Mouse (Mus musculus): ENCODE results near the gene Amigo2. TPM values are rescaled to one million over a fixed set of nuclear protein-coding genes. Genes with fewer than 3 reads are reported as not detected.

Gene Amigo2
- total and polyA plus RNA-seq, 3 experiments: not detected

DNA sequence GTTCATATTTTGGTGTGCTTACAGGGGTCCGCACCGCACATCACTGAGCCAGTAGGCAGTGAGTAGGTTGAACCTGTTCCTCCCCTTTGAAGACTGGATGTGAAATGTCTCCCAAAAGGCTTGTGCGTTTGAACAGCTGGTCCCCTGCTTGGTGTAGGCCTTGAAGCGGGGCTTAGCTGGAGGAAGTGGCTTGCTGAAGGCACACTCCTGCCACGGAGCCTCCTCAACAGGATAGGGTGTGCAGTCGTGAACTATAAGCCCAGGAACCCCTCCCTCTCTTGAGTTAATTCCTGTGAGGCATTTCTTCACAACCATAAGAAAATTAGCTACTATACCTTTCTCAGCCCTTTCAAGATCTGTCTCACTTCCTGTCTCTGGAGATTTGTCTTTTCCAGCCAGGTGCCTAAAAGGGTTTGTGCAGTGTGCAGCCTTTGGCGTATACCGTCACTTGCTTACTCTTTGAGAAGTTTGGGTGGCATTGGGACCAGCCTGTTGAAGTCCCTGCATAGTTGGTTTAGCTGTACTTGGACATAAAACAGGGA, 5.5 kb upstream of the Amigo2 start:
- H3K4me3 ChIP-seq (ENCODE audit: control insufficient read depth in 1 of 2, insufficient read depth in 1 of 2, low read depth in 2 of 2, low read length in 2 of 2): no peak overlapping the region

DNA sequence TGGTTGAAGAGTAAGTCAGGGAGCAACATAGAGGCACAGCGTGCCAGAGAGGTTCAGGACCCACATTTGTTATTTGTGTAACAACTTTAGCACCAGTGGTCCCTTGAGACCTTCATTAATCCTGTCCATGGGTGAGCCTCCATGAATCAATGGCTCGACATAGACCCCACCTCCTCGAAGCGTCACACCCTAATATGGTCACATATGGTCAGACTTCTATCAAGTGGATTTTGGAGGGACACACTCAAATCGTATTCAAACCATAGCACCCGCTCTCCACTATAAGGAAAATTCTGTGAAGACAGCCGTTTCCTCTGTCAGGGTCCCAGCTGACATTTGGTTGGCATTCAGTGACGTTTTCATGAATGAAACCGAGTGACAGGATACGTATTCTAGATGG, 2.2 kb upstream of the Amigo2 start:
- Histone ChIP-seq H3K9me3 (replicated peaks; ENCODE audit: insufficient read depth, low read length) (no peaks in the 10 kb centered on the region), H3K4me1 (ENCODE audit: control insufficient read depth in 1 of 2, insufficient read depth in 2 of 2, low read length in 2 of 2) (no peaks in the 10 kb centered on the region), H3K27me3 (ENCODE audit: control insufficient read depth in 1 of 2, insufficient read depth in 2 of 2, low read length in 2 of 2) (peaks cover 0 to 5% of the 10 kb centered on the region in 2 experiments; a peak in 2 of 4 replicates), H3K36me3 (ENCODE audit: control insufficient read depth in 1 of 2, insufficient read depth in 2 of 2, low read length in 2 of 2) (no peaks in the 10 kb centered on the region), H3K4me3 (ENCODE audit: control insufficient read depth in 1 of 2, insufficient read depth in 1 of 2, low read depth in 2 of 2, low read length in 2 of 2) (no peak overlapping the region), H3K79me2 (ENCODE audit: control insufficient read depth, insufficient read depth, low read length, poor library complexity) (no peaks in the 10 kb centered on the region), H3K9ac (ENCODE audit: control insufficient read depth, low read depth, low read length, poor library complexity, severe bottlenecking) (no peak overlapping the region), H3K27ac (ENCODE audit: control insufficient read depth, low read depth, low read length) (no peak overlapping the region)
- TF ChIP-seq CHD1 (IDR thresholded peaks at IDR 0.05; ENCODE audit: low read depth, low read length): no peak
- TF ChIP-seq KAT2A (conservative IDR thresholded peaks at IDR 0.05; ENCODE audit: low read depth, low read length): no peak
- no peak for TF ChIP-seq TBP (IDR thresholded peaks at IDR 0.05; ENCODE audit: low read depth, low read length)
- TF ChIP-seq MYB (IDR thresholded peaks at IDR 0.05; ENCODE audit: low read depth, low read length): no peak
- TF ChIP-seq BHLHE40 (IDR thresholded peaks at IDR 0.05; ENCODE audit: borderline replicate concordance, low read depth, low read length): no peak
- DNase-seq (ENCODE audit: low read depth, low spot score): no peak

More for the DNA sequence above, 5.5 kb upstream of the Amigo2 start:
- TF ChIP-seq RCOR1 (IDR thresholded peaks at IDR 0.05; ENCODE audit: low read depth, low read length) (no peak), UBTF (IDR thresholded peaks at IDR 0.05; ENCODE audit: borderline replicate concordance, insufficient read depth, low read depth, low read length) (no peak), ZNF384 (IDR thresholded peaks at IDR 0.05; ENCODE audit: low read depth, low read length) (no peak), POLR2AphosphoS5 (IDR thresholded peaks at IDR 0.05; ENCODE audit: borderline replicate concordance, low read depth, low read length) (no peak), MAFK (IDR thresholded peaks at IDR 0.05; ENCODE audit: borderline replicate concordance, low read depth, low read length) (no peak), ELF1 (IDR thresholded peaks at IDR 0.05; ENCODE audit: low read depth, low read length) (no peak), CTCF (IDR thresholded peaks at IDR 0.05 in 2 of 3, conservative IDR thresholded peaks at IDR 0.05 in 1 of 3; ENCODE audit: control insufficient read depth in 1 of 3, insufficient read depth in 1 of 3, low read depth in 2 of 3, low read length in 3 of 3, poor library complexity in 1 of 3, severe bottlenecking in 1 of 3) (no peak), MYC (IDR thresholded peaks at IDR 0.05; ENCODE audit: low read depth, low read length) (no peak)
- Histone ChIP-seq H3K79me2 (ENCODE audit: control insufficient read depth, insufficient read depth, low read length, poor library complexity) (no peaks in the 10 kb centered on the region), H3K27me3 (ENCODE audit: control insufficient read depth in 1 of 2, insufficient read depth in 2 of 2, low read length in 2 of 2) (peaks cover 0 to 5% of the 10 kb centered on the region in 2 experiments; a peak in 2 of 4 replicates), H3K27ac (ENCODE audit: control insufficient read depth, low read depth, low read length) (no peak overlapping the region), H3K36me3 (ENCODE audit: control insufficient read depth in 1 of 2, insufficient read depth in 2 of 2, low read length in 2 of 2) (no peaks in the 10 kb centered on the region), H3K9me3 (replicated peaks; ENCODE audit: insufficient read depth, low read length) (no peaks in the 10 kb centered on the region), H3K9ac (ENCODE audit: control insufficient read depth, low read depth, low read length, poor library complexity, severe bottlenecking) (no peak overlapping the region), H3K4me1 (ENCODE audit: control insufficient read depth in 1 of 2, insufficient read depth in 2 of 2, low read length in 2 of 2) (no peaks in the 10 kb centered on the region)
- DNase-seq (ENCODE audit: low read depth, low spot score): no peak

DNA sequence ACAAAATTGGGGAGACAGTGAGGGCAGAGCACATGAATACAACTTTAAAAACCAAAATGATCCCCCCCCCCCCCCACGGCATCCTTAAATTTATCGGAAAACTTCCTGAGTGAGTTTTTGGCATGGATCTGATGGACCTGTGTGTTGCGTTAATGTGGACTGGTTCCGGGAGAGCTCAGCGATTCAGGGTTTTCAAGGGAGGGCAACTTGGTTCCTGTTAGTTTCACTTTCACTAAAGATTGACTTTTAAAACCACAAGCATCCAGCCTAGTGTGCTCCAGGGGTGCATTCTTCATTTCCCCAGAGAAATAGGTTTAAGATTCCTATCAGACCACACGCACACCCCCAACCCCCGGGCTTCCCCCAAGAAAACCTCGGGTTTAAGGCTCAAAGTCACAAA, 1.2 kb upstream of the Amigo2 start:
- Histone ChIP-seq H3K4me1 (ENCODE audit: control insufficient read depth in 1 of 2, insufficient read depth in 2 of 2, low read length in 2 of 2) (no peaks in the 10 kb centered on the region), H3K27ac (ENCODE audit: control insufficient read depth, low read depth, low read length) (no peak overlapping the region), H3K9ac (ENCODE audit: control insufficient read depth, low read depth, low read length, poor library complexity, severe bottlenecking) (no peak overlapping the region), H3K27me3 (ENCODE audit: control insufficient read depth in 1 of 2, insufficient read depth in 2 of 2, low read length in 2 of 2) (peaks cover 0 to 5% of the 10 kb centered on the region in 2 experiments; a peak in 1 of 4 replicates), H3K9me3 (replicated peaks; ENCODE audit: insufficient read depth, low read length) (no peaks in the 10 kb centered on the region), H3K79me2 (ENCODE audit: control insufficient read depth, insufficient read depth, low read length, poor library complexity) (no peaks in the 10 kb centered on the region), H3K36me3 (ENCODE audit: control insufficient read depth in 1 of 2, insufficient read depth in 2 of 2, low read length in 2 of 2) (no peaks in the 10 kb centered on the region), H3K4me3 (ENCODE audit: control insufficient read depth in 1 of 2, insufficient read depth in 1 of 2, low read depth in 2 of 2, low read length in 2 of 2) (no peak overlapping the region)
- no peak for TF ChIP-seq ZMIZ1 (IDR thresholded peaks at IDR 0.05; ENCODE audit: low read depth, low read length)
- TF ChIP-seq RAD21 (IDR thresholded peaks at IDR 0.05; ENCODE audit: low read depth, low read length): no peak
- TF ChIP-seq MXI1 (IDR thresholded peaks at IDR 0.05; ENCODE audit: low read depth, low read length): no peak
- no peak for TF ChIP-seq GATA1 (IDR thresholded peaks at IDR 0.05; ENCODE audit: low read depth, low read length)
- no peak for TF ChIP-seq POLR2AphosphoS5 (IDR thresholded peaks at IDR 0.05; ENCODE audit: borderline replicate concordance, low read depth, low read length)
- TF ChIP-seq MYC (IDR thresholded peaks at IDR 0.05; ENCODE audit: low read depth, low read length): no peak
- no peak for TF ChIP-seq CHD2 (IDR thresholded peaks at IDR 0.05; ENCODE audit: low read length)
- no peak for TF ChIP-seq CTCF (IDR thresholded peaks at IDR 0.05 in 2 of 3, conservative IDR thresholded peaks at IDR 0.05 in 1 of 3; ENCODE audit: control insufficient read depth in 1 of 3, insufficient read depth in 1 of 3, low read depth in 2 of 3, low read length in 3 of 3, poor library complexity in 1 of 3, severe bottlenecking in 1 of 3)
- no peak for DNase-seq (ENCODE audit: low read depth, low spot score)

All from MEL (cell line).